Mouse (Mus musculus): Measurements from ENCODE around the gene Sprn.

Gene Sprn

DNA sequence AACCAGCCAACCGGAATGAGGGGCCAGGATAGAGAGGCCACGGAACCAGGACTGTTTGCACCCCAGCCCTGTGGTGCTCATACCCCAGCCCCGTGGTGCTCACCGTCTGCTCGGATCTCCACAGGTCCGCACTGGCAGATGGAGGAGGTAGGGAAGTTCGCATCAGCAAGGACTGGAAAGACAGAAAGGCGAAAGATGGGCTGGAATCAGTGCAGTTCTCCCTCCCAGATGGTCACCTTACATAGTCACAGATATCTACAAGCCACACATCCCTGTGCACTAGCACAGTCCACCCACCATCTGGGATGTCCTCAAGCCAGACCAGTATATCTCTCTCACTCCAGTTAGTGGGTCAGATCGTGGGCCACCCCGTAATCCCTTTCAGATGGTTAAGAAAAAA is 53.2 kb downstream of the Sprn start:
- no peak for DNase-seq (ENCODE audit: low read depth)

Data from fibroblast of lung, adult 2 months (primary cell).